Mouse (Mus musculus): ENCODE results near the gene Slc25a5.

The Slc25a5 gene

DNA sequence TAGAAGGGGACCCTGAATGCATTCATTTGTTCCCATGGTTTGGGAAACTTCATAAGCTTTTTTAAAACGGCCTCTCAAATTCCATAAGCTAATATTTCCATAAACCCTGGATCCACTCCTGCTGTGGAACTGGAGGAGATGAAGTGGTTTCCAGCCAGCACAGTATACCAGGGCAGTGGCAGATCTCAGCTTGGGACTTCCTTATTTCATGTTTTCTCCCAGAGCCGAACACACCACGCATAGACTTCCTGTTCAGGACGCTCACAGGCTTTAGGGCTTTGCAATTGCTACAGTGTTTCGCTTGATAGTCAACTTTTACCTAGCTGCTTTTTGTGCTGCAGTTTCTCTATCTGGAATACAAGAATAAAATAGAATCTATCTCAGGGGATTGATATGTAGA is 7.7 kb downstream of the Slc25a5 start:
- no peak for DNase-seq (ENCODE audit: low spot score)

DNA sequence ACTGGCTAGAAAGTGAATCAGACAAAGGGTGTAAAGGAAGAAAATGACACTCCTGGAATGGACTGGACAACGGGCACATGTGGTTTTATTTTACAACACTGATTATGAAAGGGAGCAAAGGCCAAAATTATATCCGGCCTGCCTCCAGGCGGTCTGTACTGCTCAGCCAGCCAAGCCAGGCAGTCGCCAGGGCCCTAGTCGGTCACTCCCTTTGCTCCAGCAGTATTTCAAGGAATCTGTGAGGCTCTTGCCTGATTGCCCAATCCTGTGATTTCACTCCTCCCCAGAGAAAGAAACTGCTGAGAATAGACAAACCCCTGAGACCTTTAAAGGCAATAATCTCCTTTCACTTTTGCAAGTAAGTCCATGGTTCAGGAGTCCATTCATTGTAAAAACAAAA is 8.7 kb downstream of the Slc25a5 start:
- DNase-seq (ENCODE audit: low spot score) = peak; percentile 8

DNA sequence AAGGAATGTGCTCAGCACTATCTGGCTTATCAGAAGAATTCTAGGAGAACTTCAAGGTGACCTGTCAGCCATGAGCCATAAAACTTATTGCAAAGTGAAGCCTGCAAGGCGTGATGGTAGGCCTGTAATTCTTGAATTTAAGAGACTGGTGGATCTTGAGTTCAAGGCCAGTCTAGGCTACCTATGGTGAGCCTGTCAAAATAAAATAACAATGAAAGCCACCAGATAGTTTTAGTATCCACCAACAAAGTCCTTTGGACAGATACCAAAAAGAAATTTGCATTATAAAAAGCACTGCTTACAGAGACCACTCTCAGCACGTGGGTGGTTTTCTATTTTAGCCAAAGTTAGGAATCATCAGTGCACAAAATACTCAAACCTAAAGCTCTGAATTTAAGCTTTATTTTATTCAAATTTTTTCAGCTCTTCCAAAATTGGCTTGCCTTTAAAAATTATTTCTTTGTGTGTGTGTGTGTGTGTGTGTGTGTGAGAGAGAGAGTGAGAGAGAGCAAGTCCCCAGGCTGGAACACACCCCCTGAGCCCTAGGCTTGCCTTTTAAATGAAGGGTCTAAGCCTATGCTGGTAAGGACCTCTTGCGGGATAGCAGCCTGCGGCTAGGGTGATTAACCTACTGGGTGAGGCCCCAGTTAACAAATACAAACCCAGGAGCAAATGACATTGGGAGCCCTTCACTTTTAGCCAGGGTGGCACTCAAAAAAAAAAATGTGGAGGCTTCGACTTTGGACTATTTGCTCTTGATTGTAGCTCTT is 10.2 kb downstream of the Slc25a5 start:
- no peak for DNase-seq (ENCODE audit: low spot score)

DNA sequence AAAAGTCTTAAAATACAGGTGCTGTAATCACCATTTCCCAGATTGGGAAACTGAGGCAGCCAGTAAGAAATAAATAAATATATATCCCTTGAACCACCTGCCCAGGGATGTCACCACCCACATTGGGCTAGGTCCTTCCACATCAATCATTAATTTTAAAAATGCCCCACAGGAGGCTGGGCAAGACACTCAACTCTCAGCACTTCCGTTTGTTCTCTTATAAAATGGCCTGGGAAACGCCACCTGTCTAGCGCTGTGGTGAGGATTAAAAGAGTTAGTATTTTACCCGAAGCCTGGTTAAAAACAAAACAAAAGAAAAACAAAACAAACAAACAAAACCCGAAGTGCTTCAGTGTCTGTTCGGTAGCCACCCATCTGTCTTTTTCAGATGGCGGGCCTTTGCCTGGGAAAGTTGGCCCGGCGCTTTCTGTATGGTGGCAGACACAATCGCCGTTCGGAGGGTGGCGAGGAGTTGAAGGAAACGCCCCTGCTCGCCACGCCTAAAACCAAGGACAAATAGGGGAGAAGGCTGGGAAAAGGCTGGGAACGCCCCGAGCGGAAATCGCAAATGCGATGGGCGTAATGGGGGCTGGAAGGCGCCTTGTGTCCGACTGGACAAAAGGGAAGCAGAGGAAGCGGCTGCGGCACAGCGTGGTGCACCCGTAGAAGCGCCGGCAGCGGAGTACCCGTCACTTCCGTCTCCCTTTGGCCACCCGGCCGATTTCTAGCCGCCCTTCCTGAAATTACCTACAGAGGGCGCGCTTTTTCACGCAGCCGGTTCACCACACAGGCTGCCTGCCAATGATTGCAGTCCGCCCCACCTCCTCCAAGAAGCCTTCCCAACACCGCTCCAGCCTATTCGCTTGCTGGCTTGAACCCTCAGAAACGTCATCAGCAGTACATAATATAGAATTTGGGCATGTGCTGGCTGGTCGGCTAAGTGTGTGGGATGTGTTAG is 12.2 kb downstream of the Slc25a5 start:
- peak; percentile 84 for DNase-seq (ENCODE audit: low spot score)

DNA sequence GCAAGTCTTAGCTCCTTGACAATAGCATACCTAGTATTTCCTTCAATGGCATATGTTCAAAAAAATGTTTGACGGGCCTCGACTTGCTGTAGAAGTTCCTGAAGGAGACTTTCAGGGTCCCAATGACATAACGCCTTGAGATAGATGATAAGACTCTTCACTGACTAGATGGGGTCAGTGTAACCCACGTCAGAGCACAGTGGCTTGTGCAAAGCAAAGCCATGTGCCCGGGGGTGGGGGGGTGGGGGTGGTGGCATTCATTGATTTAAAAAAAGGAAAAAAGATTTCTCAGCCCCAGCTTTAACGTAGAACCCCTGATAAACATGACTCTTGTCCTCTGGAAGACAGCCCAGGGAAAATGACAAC is 12.8 kb downstream of the Slc25a5 start:
- no peak for DNase-seq (ENCODE audit: low spot score)

DNA sequence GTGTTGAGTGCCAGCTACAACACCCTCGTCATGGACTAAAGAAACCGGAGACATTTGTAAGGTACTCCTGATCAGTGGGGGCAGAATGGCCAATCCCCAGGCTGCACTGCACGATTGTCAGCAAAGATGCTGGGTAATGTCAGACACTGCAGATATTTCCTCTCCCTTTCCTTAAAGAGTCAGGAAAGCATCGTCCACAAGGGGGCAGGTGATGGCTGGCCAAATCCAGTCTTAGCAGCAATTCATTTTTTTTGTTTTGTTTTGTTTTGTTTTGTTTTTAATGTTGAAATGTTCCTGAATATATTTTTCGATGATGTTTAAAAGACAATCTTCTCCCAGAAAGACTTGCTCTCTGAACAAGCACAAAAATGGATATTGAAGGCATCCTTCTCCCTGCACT is 15.9 kb downstream of the Slc25a5 start:
- peak; percentile 39 for DNase-seq (ENCODE audit: low spot score)

DNA sequence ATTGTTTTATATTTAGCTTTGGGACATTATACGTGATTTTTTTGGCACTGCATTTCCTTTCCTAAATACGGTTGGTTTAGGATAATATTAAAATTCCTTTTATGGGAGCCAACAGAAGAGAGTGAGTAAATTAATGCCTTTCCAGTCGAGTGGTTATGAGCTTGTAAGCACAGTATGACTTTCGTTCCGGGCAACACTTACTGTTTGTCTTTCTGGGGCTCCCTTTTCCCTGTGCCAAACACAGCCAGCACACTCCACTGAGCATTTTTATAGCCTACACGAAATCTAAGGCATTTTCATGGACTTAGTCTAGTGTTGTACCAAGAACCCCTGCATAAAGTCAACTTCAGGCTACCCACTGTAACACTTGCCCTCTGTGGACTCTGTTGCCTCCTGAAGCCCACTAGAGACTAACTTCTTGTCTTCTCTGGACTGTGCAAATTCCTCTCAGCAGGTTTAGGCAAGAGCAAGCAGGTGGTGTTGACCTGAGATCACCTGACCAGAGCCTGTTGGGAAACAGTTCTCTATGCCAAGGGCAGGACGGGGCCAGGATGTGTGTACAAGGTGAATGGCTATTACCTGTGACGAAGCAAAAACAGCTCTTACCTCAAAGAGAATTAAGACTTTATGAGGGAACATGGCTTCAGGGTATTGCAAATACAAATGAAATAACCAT is 18.8 kb downstream of the Slc25a5 start:
- DNase-seq (ENCODE audit: low spot score) = no peak

DNA sequence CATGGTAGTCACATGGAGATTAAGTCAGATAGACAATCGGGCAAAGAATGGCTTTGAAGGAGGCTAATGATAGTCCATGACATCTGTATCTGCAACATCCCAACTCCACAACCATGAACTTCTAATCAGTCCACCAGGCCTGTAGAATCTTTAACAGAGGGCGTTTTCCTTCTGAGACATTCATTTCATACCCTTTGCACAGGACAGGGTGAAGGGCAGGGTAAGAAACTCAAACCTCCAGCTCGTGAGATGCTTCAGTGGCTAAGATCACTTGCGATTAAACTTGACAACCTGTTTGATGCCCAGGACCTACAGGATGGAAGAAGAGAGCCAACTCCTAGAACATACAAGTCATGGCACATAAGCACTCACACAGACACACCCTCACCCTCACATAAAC is 19.6 kb downstream of the Slc25a5 start:
- no peak for DNase-seq (ENCODE audit: low spot score)

DNA sequence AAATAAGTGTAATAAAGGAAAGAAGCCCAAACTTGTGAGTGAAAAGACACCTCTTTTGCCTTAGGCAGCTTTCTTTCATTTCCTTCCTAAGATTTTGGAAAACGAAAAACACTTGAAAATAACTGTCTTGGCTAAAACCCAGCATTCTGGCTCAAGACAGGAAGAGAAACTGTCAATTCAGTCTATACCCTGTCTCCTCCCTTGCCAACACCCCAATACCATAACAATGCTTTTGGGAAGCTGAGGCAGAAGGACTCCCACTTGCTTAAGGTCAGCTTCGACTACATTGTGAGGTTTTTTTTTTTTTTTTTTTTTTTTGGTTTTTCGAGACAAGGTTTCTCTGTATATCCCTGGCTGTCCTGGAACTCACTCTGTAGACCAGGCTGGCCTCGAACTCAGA is 20.0 kb downstream of the Slc25a5 start:
- no peak for DNase-seq (ENCODE audit: low spot score)

DNA sequence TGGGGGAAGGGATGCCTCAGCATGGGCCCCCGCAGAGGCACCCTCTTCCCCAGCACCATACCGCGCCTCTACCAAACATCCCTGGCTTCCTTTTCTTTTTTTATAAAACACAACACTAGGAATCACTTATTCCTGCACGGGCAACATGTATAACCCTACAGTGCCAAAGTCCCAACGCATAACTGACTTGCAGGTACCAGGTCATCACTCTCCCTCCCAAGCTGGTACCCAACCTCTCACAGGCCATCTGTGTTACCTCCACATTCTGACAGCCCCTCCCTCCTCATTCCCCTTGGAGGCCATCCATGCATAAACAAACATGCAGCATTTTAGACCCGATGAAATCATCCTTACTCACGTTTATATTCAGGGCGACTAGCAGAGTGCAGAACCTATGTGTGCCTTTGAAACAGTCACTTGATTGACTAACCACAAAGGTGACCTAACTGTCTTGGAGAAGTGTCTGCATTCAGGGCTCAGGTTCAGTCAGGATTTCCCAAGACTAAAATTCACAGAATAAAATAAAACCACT is 21.0 kb downstream of the Slc25a5 start:
- no peak for DNase-seq (ENCODE audit: low spot score)

DNA sequence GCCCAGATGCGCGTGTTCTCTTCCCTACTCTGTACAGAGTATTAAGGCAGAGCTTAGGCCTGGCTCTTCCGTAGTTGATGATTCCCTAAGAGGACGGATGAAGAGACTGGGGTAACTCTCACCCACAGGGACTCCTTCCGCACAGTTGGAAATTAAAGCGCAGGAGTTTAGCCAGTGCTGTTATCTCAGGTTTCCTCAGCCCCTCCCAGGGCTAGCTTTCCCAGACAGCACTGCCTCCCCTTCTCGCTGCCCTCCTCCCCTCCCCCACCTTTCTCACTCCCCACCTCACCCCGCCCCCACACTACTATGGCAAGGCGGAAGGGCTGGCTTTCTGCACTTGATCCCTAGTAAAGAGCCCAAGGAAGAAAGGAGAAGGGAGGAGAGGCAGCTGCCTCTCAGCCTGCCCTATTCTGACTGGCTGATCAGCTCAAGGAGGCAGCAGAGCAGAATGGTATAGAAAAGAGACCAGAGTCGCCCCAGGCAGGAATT is 21.5 kb downstream of the Slc25a5 start:
- DNase-seq (ENCODE audit: low spot score) = peak; percentile 68

DNA sequence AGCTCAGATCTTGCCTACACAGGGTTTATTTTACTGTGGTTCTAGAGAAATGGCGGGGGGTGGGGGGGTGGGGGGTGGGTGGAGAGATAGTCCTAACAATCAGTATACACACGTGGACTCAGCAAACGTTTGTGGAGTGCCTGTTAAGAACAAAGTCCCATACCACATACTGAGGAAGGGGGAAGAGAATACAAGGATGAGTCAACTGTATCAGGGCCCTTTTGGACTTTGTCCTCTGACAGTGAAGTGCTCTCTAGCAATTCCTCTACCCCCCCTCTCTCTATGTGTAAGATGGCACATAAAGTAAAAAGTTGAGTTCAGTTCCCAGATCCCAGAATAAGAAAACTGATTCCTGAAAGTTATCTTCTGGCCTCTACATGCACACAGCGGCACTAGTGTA is 24.1 kb downstream of the Slc25a5 start:
- no peak for DNase-seq (ENCODE audit: low spot score)

DNA sequence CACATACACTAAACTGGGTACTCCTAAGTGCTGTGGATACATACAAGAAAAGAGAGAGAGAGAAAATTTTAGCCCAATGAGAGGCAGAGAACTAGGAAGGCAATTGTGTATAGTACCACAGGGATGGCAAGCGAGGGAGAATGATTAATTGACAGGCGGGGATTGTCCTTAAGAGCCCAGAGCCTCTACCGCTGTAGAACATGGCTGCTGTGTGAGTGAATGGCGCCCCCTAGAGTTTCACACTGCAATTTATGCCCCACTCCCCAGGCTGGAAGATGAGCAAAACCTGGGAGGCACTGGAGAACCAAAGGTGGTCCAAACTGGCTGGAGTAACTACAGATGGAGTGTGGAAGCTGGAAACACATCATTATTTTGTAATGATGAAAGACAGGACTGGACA is 24.8 kb downstream of the Slc25a5 start:
- peak; percentile 74 for DNase-seq (ENCODE audit: low spot score)

DNA sequence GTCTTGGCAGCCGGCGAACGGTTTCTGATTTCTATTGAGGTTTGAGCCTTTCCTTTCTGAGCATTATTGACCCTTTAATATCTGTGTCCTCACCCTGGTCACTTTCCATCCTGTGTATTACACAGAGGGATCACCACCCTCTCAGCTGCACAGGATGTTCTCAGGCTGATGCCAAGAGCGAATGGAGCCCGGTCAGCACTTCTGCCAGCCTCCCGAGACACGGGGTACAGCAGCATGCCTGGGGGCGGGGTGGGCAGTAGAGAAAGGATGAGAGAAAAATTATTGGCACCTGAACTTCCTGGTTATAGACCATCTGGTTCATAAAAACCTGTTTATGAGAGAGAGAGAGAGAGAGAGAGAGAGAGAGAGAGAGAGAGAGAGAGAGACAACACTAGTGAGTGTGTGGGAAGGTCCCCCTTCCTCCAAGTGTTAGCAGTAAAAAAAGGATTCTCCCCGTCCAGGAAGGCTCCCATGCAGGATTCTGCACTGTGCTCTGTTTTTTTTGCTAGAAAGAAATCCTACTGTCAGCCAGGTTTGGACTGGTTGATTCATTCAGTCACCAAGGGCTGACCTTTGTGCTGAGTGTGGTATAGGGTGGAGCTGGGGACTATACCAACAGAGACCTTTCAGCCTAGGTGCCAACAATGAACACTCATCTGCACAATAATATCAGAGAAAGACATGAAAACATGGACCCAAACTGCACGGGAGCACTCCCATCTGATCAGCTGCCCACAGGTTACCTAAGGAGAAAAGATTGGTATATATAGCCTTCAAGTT is 28.7 kb downstream of the Slc25a5 start:
- no peak for DNase-seq (ENCODE audit: low spot score)

DNA sequence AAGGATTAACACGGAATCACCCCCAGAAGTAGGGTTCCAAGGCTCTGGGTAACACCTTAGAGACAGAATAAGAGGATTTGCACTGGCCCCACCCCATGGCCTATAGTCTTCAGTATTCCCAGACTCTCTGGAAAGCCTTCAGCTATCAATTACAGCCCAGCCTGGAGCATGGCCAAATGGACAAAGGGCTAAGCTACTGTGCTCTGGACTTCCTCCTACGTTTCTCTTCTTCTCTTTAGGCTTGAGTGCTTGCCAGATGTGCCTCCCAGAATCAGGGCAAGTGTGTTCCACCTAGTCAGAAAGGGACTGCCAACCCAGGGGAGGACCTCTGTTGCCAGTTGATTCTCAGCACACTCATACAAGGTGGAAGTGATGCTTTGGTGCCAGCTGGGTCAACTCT is 29.6 kb downstream of the Slc25a5 start:
- no peak for DNase-seq (ENCODE audit: low spot score)

DNA sequence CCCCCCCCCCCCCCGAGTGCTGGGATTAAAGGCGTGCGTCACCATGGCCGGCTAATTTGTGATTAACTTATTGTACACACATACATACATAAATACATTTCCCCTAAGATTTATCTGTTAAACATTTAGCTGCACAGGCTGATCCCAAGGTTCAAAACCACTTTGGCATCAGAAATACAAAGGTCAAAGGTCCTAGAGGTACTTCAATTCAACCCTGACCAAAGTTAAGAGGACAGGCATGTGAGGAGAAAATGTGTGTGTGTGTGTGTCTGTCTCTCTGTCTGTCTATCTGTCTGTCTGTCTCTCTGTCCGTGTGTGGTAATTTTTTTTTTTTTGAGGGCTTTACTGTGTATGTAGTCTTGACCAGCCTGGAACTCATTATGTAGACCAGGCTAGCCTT is 31.4 kb downstream of the Slc25a5 start:
- no peak for DNase-seq (ENCODE audit: low spot score)

DNA sequence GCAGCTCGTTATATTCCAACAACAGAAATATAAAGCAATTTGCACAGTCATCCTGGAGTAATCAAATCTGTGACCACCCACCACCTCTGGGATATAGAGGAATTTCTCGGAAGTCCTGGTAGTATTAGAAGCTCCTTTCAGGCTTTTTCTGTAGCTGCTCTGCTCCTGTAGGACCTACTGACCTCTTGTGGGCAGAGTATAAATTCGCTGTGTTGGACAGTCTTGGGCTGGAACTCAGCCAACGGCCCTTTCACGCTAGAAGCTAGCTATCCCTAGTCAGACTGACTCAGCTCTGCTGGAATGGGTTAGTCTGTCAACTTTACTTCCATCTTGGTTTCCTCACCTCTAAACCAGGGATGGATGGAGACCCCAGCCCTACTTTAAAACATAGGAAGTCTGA is 34.8 kb downstream of the Slc25a5 start:
- peak; percentile 39 for DNase-seq (ENCODE audit: low spot score)

DNA sequence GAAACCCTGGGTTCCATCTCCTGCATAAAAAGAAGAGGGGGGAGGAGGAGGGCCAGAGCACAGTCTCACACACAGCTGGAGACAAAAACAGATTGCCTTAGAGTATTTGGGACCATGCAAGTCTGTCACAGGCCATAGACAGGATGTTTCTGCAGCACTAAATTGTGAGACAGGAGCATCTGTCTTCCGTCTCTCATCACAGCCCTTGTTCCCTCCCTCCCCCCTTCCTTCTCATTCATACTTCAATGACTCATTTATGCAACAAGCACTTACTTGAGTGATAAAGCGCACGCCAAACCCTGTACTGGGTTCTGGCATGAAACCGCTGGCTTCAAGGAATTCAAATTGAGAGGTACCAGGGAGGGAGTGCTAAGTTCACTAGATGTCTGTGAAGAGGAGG is 36.2 kb downstream of the Slc25a5 start:
- DNase-seq (ENCODE audit: low spot score) = no peak

DNA sequence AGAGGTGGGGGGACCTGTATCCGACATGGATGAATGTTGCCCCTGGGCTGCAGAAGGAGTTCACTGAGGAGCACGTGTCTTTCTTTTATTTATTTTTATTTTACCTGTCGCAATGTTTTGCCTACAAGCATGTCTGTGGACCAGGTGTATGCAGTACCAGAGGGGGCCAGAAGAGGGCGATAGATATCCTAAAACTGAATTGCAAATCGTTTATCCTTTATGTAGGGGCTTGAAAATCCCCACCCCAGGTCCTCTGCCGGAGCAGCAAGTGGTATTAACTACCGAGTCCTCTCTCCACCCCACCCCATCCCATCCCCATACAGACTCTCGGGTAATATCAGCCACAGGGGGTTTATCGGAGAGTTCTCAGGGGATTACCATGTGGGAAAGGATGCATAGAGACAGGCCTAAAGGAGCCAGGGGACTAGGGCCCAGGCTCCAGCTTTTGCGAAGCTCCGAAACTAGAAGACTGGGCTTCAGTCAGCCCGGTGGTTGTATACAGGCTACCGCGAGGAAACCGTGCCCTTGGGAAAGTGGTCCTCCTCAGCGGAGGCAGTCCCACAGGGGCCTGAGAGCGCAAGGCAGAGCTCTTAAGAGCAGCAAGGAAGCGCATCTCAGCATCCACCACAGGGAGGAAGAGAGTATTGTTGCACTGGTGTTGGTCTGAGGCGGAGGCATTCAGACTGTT is 38.1 kb downstream of the Slc25a5 start:
- DNase-seq (ENCODE audit: low spot score) = peak; percentile 66

DNA sequence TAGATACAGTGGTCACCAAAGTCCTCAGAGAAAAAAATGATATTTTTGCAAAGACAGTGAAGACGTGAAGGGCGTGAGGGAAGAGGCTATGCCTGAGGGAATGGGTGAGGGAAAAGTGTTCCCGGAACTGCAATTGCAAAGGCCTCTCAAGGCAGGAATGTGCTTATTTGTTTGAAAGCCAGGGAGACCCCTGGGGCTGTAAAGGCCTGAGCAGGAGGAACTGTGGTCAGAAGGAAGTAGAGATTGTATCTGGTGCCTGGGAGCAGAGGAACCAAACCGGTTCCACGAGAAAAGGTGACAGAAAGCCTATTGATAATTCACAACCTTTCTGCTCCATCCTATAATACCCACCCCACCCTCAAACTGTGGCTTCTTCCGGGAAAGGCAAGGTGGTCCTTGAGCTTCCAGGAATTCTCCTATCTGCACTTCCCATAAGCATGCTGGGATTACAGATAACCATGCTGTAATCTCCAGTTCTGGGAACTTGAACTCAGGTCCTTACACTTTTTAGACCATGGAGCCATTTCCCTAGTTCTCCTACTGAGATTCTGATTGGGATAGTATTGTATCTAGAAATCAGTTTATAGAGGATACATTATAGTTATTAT is 41.7 kb downstream of the Slc25a5 start:
- DNase-seq (ENCODE audit: low spot score) = no peak

DNA sequence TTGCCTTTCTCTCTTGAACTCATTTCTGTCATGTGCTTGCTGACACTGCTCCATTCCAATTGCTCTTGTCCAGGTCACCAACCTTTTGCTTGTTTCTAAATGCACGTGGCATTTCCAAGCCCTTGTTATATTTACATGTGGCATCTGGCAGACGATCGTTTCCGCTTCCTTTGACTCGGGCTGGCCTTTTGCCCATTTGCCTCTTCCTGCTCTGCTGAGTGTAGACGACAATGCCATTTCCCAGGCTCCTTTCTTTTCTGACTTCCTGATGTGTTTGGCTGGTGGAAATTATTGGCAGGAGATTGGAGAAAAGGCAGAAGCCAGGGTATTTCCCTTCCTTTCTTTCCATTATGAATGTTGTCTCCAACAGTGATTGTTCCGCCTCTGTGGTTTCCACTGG is 43.9 kb downstream of the Slc25a5 start:
- no peak for DNase-seq (ENCODE audit: low spot score)
